Mouse (Mus musculus) lung, adult 2 months (tissue): ENCODE measurements at regions not wholly inside any gene's neighbourhood (a gene's known extent, or its start where the extent isn't known, plus 50 kb on each side); places are given as distances from the start of the nearest gene placed in this dataset.

Experiments
- DNase-seq: peaks from one replicate; pipeline ENCODE4 v3.0.0; 2022
- H3K4me1 ChIP-seq: fragments of 200-500 bp; 2 replicates; pipeline ENCODE4 v1.6.1; 2011; ENCODE audit warnings: low read length; ENCODE audit not compliant: control insufficient read depth, insufficient read depth
- H3K4me3 ChIP-seq: fragments of 200-500 bp; replicated peaks from 2 replicates; pipeline ENCODE3; 2011; ENCODE audit warnings: low read depth, mild to moderate bottlenecking, control low read depth, low read length; ENCODE audit errors: extremely low read depth
- CTCF ChIP-seq: fragments of 200-500 bp; IDR thresholded peaks from 2 replicates; pipeline ENCODE4 v1.5.1; 2011; ENCODE audit warnings: mild to moderate bottlenecking, low read length, control low read depth; ENCODE audit not compliant: insufficient read depth
- POLR2A ChIP-seq: fragments of 200-500 bp; IDR thresholded peaks from 2 replicates; pipeline ENCODE4 v1.6.1; 2011; ENCODE audit warnings: low read depth, mild to moderate bottlenecking, control low read depth, low read length, borderline replicate concordance; ENCODE audit errors: extremely low read depth
- WGBS: fragments of 180-500 bp; shearing (Covaris S2); methylation state at CpG from one replicate; pipeline ENCODE4 v1.1.7; 2018; 5-methylcytosine and 5-hydroxymethylcytosine counted together

DNA sequence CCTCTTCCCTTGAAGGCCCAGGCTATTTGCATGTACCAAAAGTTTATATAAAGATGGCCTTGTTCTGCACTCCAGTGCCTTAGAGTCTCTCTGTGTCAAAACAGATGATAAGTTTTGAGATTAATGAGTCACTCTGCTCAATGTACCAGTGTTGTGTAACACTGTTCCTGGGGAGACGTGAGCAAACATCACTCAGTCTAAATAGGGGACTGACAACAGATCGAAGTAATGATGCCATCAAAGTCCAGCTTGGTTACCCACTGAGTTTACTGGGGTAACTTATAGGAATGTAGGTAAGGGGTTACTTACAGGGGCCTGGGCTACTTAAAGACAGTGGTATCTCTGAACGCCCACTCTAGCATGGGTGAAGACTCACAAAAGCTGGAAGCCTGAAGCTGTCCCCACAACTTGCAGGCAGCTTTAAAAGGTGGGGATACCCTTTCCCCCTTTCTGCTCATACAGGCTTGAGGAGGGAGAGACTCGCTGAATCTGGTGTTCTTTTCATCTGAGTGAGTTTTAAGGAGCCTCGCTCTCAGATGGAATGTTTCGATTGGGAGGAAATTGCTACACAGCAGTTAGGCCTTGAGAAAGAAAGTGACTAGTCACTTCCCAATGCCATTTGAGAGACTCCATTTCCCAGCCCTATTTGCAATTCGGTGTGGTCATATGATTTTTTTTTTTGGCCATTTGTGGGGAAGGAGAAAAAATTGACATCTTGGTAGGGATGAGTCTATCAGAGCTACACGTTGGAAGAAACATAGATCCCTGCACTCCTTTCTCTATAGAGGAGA lies 134.4 kb upstream of the Atp6ap2 start:
- no peak overlapping the region for H3K4me3 ChIP-seq
- H3K4me1 ChIP-seq, result no peaks in the 10 kb centered on the region
- 70% methylated on average over 8 of the region's 8 CpGs for WGBS
- DNase-seq, result no peak
- no peak for TF ChIP-seq POLR2A

- Histone ChIP-seq H3K4me3 (no peak overlapping the region), H3K4me1 (no peaks in the 10 kb centered on the region)
- no peak for DNase-seq
- WGBS, result 80% methylated on average over 2 of the region's 2 CpGs
- TF ChIP-seq CTCF (no peak), POLR2A (no peak)
These were observed 125.9 kb upstream of the Atp6ap2 start for GRCm38 (mm10) chrX:12461657-12462056.

DNA sequence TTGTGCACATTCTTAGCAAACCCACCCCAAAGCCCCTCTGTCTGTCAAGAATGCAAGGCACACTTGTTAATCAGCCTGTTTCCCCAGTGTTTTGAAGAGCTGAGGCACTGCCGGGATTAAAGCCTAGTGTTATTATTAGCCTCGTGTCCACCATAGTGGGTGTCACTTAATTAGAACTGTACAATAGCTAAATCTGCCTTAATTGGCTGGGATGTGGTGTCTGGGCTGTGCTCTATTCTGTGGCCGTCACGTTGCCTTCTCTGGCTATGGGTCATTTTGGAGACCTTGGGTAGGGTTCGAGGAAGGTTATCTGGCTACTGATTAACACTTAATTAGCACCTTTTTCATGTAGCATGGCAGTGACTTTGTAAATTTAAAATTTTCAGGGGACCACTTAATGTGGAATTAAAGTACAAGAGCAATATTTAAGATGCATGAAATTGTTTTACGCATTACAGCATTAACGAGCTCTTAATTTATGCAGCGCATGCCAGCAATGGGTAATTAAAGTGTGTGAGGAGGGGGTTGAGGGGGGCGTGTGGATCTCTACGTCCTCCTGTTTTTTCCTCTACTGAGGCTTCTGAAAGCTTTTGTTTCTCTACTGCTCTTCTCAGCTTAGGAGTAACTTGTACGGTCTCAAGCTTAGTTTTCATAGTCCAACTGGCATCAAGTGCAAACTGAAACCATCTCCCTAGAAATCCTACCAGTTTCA lies 124.5 kb upstream of the Atp6ap2 start:
- peaks cover 3% of the 10 kb centered on the region; the same call in 1 of the 2 replicates for H3K4me1 ChIP-seq
- no peak for DNase-seq
- TF ChIP-seq POLR2A, result no peak
- TF ChIP-seq CTCF, result no peak
- no peak overlapping the region for H3K4me3 ChIP-seq
- WGBS, result 80% methylated on average over 11 of the region's 11 CpGs

DNA sequence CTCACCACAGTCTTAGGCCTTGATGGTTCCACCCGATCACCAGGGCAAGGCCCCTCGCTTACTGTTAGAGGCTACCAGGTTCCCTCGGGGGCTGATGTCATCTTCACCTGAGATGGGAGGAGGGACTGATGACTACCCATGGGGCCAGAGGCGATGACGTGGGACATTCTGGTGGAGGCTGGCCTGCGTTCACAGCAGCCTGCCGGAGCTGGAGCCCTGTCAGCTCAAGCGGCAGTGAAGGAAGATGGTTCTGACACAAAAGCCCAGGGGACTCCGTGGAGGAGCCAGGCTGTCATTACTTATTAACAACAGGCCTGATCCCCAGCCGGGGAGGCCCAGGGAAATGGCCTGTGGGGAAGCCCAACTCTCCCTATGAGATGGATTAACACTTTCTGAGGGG lies 121.3 kb upstream of the Atp6ap2 start:
- 72% methylated on average over 10 of the region's 10 CpGs for WGBS
- Histone ChIP-seq H3K4me3 (no peak overlapping the region), H3K4me1 (peaks cover 3% of the 10 kb centered on the region; the same call in 1 of the 2 replicates)
- DNase-seq, result no peak
- TF ChIP-seq CTCF (no peak), POLR2A (no peak)

DNA sequence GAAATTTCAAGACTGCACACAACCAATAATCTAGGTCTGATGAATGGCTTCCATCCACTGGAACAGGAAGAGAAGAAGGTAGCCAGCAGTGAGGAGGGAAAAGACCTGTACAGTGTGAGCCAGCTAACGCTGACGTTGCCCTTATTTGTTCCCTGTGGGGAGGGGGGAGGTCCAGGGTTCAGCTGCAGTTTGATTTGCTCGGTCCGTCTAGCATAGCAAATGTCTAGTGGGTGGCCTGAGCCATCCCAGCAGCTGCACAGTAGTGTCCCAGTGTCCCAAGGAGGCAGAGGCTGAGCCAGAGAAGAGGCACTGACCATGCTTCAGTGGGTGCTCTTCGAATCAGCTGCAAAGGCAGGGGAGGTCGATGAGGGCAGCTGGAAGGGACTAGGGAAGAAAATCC lies 120.7 kb upstream of the Atp6ap2 start:
- H3K4me3 ChIP-seq, result no peak overlapping the region
- WGBS, result 40% methylated on average over 6 of the region's 6 CpGs
- DNase-seq, result no peak
- H3K4me1 ChIP-seq, result peaks cover 3% of the 10 kb centered on the region; the same call in 1 of the 2 replicates
- no peak for TF ChIP-seq POLR2A
- no peak for TF ChIP-seq CTCF

- TF ChIP-seq CTCF (no peak), POLR2A (no peak)
- H3K4me1 ChIP-seq, result peaks cover 3% of the 10 kb centered on the region; the same call in 1 of the 2 replicates
- no peak for DNase-seq
- no peak overlapping the region for H3K4me3 ChIP-seq
- 55% methylated on average over 10 of the region's 10 CpGs for WGBS
These were observed 119.9 kb upstream of the Atp6ap2 start for GRCm38 (mm10) chrX:12467528-12468179.

GRCm38 (mm10) chrX:12472296-12472695 lies 115.3 kb upstream of the Atp6ap2 start:
- H3K4me1 ChIP-seq, result no peaks in the 10 kb centered on the region; the same call in 1 of the 2 replicates
- H3K4me3 ChIP-seq, result no peak overlapping the region
- no peak for DNase-seq
- no peak for TF ChIP-seq POLR2A
- no peak for TF ChIP-seq CTCF
- 79% methylated on average over 5 of the region's 5 CpGs for WGBS

DNA sequence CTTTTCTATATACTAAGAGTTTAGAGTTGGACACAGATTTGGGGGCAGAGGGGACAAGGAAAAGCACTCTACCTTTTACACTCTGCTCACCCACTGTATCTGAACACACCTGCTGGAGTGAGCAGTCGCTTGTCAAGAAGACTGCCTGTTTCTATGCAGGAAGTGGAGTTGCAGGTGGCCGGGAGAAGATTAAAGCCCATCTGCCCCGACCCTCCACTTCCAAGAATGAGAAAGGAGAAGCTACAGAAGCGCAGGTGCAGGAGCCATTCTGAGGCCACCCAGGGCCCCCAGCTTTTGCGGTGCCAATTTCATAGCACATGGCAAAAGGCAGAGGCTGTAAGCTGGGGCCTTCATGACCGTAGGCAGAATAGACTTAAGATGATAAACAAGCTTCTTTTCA lies 108.4 kb upstream of the Atp6ap2 start:
- H3K4me3 ChIP-seq, result no peak overlapping the region
- no peaks in the 10 kb centered on the region for H3K4me1 ChIP-seq
- no peak for DNase-seq
- 65% methylated on average over 6 of the region's 6 CpGs for WGBS
- TF ChIP-seq POLR2A (no peak), CTCF (no peak)

DNA sequence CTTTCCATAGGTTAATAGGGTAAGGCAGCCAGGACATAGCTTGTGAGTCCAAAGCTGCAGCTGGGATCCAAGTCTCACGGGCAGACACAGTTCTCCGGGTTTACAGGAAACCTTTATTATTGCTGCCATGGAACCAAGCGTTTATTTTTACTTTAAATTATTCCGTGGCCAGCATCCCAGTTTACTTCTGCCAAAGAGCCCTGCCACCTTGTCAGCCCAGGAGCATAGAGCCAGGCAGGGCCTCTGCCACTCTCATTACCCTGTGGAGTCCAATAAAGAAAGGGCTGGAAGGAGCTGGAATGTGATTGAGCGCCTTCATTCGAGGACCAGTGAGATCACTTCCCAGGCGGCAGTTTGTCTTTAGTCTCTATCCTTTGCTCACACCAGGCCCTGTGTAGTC lies 96.6 kb upstream of the Atp6ap2 start:
- 73% methylated on average over 7 of the region's 7 CpGs for WGBS
- H3K4me1 ChIP-seq, result no peaks in the 10 kb centered on the region; the same call in 1 of the 2 replicates
- no peak for TF ChIP-seq POLR2A
- no peak for TF ChIP-seq CTCF
- DNase-seq, result no peak
- H3K4me3 ChIP-seq, result no peak overlapping the region

DNA sequence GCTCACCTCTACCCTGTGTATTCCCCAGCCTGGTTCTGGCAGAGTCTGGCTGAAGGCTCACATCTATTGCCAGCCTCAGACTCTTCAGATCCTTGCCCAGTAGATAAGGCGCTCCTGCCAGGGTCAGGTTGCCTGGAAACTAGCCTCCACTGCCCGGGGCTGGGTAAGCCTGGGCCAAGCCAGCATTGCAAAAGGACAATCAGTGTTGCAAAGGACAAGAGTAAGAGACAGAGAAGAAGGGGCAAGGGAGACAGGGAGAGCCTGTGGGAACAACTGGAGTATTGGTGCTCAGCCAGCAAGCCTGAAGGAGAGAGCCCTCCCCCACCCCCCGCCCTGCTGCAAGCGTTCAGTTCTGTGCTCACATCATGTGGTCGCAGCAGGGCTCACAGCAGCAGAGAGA lies 94.4 kb upstream of the Atp6ap2 start:
- no peak for TF ChIP-seq POLR2A
- no peak for TF ChIP-seq CTCF
- no peaks in the 10 kb centered on the region; the same call in 1 of the 2 replicates for H3K4me1 ChIP-seq
- no peak overlapping the region for H3K4me3 ChIP-seq
- 62% methylated on average over 5 of the region's 5 CpGs for WGBS
- DNase-seq, result no peak
